Mouse (Mus musculus) kidney, adult 2 months (tissue): ENCODE measurements at regions not wholly inside any gene's neighbourhood (a gene's known extent, or its start where the extent isn't known, plus 50 kb on each side); places are given as distances from the start of the nearest gene placed in this dataset.

Experiments
- CTCF ChIP-seq: fragments of 200-500 bp; conservative IDR thresholded peaks from 2 replicates; pipeline ENCODE4 v1.5.1; 2011; ENCODE audit warnings: low read depth, mild to moderate bottlenecking, control low read depth, low read length, moderate library complexity, mixed read lengths; ENCODE audit not compliant: insufficient read depth, insufficient read length
- POLR2A ChIP-seq: fragments of 200-500 bp; IDR thresholded peaks from one replicate; pipeline ENCODE4 v1.6.1; 2011; ENCODE audit warnings: low read depth, low read length, control low read depth

GRCm38 (mm10) chr2:75476350-75476749 lies 182.7 kb upstream of the Hnrnpa3 start:
- TF ChIP-seq CTCF (no peak), POLR2A (no peak)
